Mouse (Mus musculus) hindbrain, embryonic 14.5 days (tissue): Measurements from ENCODE around the gene Strn4. TPM values are rescaled to one million over a fixed set of nuclear protein-coding genes. Genes with fewer than 3 reads are reported as not detected.

Experiments used
- polyA plus RNA-seq: library from polyadenylated mRNA; unstranded; fragments of >200 nt; fragmentation: Nextera tagmentation; extraction: Ambion mirVana; gene quantifications from 2 replicates; pipeline ENCODE4 v1.2.1, GENCODE M21; 2014

Strn4 gene
- polyA plus RNA-seq, 1 experiment from 2014 or later, result 174 TPM

Other genes with a start within 250 kb of the Strn4 start
- 39.7 and 41.6 TPM in 2 replicates for gene Arhgap35, start 200.9 kb upstream of the Strn4 start, polyA plus RNA-seq
- gene Ceacam15, start 140.2 kb upstream of the Strn4 start, polyA plus RNA-seq, result not detected in 2 replicates
- 0.34 TPM in 1 of 2 replicates, not detected in the other for gene Ceacam9, start 94.0 kb upstream of the Strn4 start, polyA plus RNA-seq
- 446 and 463 TPM in 2 replicates for gene Ap2s1, start 77.5 kb upstream of the Strn4 start, polyA plus RNA-seq
- 5.9 and 6.8 TPM in 2 replicates for gene Slc1a5, start 34.5 kb upstream of the Strn4 start, polyA plus RNA-seq
- gene Fkrp, start 843 bp downstream of the Strn4 start, polyA plus RNA-seq, result 44.7 and 48.5 TPM in 2 replicates
- gene Prkd2, start 27.0 kb downstream of the Strn4 start, polyA plus RNA-seq, result 5.6 and 5.8 TPM in 2 replicates
- 5.8 and 6.6 TPM in 2 replicates for gene Dact3, start 59.4 kb downstream of the Strn4 start, polyA plus RNA-seq
- gene Gng8, start 75.9 kb downstream of the Strn4 start, polyA plus RNA-seq, result 0.78 and 2.5 TPM in 2 replicates
- gene Ptgir, start 90.6 kb downstream of the Strn4 start, polyA plus RNA-seq, result 0.26 TPM in 1 of 2 replicates, not detected in the other
- gene Calm3, start 108.2 kb downstream of the Strn4 start, polyA plus RNA-seq, result 510 and 527 TPM in 2 replicates
- gene Pnmal2, start 128.8 kb downstream of the Strn4 start, polyA plus RNA-seq, result 96.1 and 96.4 TPM in 2 replicates
- 52.1 and 63.2 TPM in 2 replicates for gene Pnmal1, start 143.8 kb downstream of the Strn4 start, polyA plus RNA-seq
- 7.6 and 7.8 TPM in 2 replicates for gene Gm42372, start 167.2 kb downstream of the Strn4 start, polyA plus RNA-seq
- 4.4 and 5.4 TPM in 2 replicates for gene Ccdc8, start 176.8 kb downstream of the Strn4 start, polyA plus RNA-seq
- 123 and 129 TPM in 2 replicates for gene Ppp5c, start 212.0 kb downstream of the Strn4 start, polyA plus RNA-seq
- 4.9 and 6.9 TPM in 2 replicates for gene Hif3a, start 246.5 kb downstream of the Strn4 start, polyA plus RNA-seq